Mouse (Mus musculus): Measurements from ENCODE around the gene Myh6.

GRCm38 (mm10) chr14:54953664-54954206, 13.0 kb downstream of the Myh6 start:
- TF ChIP-seq TAL1 (IDR thresholded peaks at IDR 0.05; ENCODE audit: low read length) (no peak), GATA1 (IDR thresholded peaks at IDR 0.05; ENCODE audit: low read length) (no peak)
